Mouse (Mus musculus) heart, postnatal 25 days (tissue): ENCODE data around the gene Os9. TPM values are rescaled to one million over a fixed set of nuclear protein-coding genes. Genes with fewer than 3 reads are reported as not detected.

ENCODE experiments used
- DNase-seq: peaks from one replicate; pipeline ENCODE4 v3.0.0; 2022; ENCODE audit warnings: low spot score
- intact Hi-C: fragments of 180-260 bp; cut with DNase I; formaldehyde crosslinking; loops from one replicate; pipeline ENCODE4 v1.15.1; 2025
- total RNA-seq, 2 experiments: library from RNA; stranded (reverse); gene quantifications; 2 replicates each; pipeline ENCODE4 v1.2.3; 2021

Os9 gene
- total RNA-seq, 2 experiments from 2014 or later: 25.0 to 25.1 TPM

GRCm38 (mm10) chr10:127055406-127055805 is 65.5 kb downstream of the Os9 start:
- intact Hi-C loops: no loop called here
- DNase-seq: no peak

DNA sequence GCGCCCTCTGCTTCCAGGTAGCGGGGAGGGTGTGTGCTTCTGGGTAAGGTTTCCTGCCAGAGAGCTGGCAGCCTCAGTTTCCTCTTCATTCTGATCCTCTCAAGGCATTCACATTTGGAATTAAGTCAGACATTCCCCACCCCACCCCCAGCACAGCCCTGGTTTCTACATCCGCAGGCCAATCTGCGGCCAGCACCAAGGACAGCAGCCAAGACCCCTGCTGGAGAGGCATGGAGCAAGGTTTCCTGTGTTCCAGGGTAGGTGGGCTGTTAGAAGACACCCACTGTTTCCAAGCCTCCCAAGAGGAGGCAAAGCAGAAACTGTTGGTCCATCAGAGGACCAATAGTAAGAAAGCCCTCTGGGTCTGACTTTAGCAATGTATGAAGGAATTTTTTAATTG is 66.3 kb downstream of the Os9 start:
- intact Hi-C loops: no loop called here
- DNase-seq: no peak

DNA sequence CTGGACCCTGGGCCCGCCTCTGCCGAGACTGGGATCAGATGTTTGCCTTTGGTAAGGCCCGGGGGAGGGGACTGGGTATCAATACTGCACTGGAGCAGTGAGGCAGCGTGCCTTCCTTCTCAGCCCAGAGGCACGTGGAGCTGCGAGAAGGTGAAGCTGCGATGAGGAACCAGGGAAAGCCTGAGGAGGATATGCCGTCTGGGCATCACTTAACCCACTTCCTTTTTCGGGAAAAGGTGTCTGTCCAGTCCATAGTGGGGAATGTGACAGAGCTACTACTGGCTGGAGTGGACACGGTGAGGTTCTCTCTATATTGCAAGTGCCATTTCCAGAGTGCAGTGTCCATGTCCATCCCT is 70.8 kb downstream of the Os9 start:
- DNase-seq: no peak
- intact Hi-C loops: no loop called here

DNA sequence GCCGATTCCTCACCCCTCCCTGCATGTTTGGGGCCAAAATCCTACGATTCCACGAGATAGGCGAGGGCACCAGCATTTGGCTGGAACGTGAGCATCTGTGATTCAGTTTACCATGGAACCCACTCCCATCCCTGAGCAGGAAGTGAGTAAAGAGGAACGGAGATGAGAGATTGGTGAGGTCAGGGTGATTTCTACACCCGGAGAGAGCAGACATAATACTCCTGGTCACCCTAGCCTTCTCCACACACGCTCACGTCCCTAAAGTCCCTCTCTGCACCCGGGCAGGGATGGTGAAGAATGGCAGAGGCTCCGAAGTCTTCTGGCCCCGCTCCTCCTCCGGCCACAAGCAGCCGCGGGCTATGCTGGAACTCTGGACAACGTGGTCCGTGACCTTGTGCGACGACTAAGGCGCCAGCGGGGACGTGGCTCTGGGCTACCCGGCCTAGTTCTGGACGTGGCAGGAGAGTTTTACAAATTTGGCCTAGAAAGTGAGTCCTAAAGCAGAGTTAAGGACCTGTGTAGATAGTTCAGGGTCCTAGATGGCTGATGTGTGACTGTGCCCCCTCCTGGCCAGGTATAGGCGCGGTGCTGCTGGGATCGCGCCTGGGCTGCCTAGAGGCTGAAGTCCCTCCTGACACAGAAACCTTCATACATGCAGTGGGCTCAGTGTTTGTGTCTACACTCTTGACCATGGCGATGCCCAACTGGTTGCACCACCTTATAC is 71.4 kb downstream of the Os9 start:
- DNase-seq: no peak
- intact Hi-C loops: no loop called here

DNA sequence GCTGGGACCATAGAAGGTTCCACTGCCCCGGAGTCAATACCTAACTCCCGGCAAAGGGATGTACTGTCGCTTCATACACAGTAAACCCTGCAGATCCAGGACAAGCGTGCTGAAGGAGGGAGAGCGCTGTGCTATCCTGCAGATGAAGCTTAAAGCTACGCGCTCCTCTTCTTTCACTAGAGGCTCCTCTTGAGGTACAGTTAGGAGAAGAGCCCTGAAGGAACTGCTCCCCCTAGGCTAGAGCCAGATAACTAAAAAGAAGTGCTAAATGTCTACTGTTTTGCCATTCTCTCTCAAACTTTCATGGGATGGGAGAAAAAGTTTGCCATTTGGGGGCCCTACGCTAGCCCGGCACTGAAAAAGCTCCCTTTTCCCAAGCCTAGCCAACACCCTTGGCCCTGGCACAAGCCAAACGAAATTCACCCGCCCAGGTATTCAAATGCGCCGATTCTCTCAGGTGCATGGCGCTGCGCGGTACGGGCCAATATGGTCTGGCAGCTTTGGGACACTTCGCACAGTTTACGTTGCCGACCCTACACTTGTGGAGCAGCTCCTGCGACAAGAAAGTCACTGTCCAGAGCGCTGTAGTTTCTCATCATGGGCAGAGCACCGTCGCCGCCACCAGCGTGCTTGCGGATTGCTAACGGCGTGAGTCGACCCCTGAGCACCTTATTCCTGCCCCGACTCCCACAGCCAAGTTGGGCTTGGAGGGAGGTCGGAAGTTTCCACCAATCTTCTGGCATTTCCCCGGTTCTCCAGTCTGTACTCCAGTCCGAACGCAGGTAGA is 72.1 kb downstream of the Os9 start:
- DNase-seq: no peak
- intact Hi-C loops: no loop called here

DNA sequence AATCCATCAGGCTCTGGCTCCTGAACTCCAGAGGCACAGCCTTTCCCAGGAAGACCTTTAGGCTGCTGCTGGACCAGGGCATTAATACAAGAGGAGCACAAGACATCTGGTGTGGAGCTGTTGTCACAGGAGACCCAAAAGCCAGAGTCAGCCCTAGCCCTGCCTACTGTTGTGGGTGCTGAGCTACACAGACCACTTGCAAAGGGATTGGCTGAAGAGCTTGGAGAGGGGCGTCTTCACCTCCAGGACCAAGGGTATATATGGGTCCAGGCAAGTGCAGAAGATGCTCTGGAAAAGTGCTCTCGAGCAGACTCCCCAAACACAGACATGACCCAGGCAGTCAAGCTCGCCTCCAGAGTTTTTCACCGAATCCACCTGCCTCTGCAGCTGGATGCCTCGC is 73.0 kb downstream of the Os9 start, which contains the start of gene Cyp27b1:
Gene Cyp27b1, plus strand, starts transcription at position 297 of the 400 bp plus-strand sequence.
- DNase-seq: no peak
- intact Hi-C loops: no loop called here

Other genes starting within 250 kb of the Os9 start
- 1 to 10 TPM; 4.2 to 4.5 TPM for gene Atp23, start 219.8 kb downstream of the Os9 start, total RNA-seq
- gene Ctdsp2, start 142.4 kb downstream of the Os9 start, total RNA-seq: 100 to 1,000 TPM; 104 to 110 TPM
- under 1 TPM; 0.14 to 0.39 TPM for gene Avil, start 120.4 kb downstream of the Os9 start, total RNA-seq
- gene Tsfm, start 90.3 kb downstream of the Os9 start, total RNA-seq: 10 to 100 TPM; 66.1 to 67.4 TPM
- gene Mettl1, start 79.7 kb downstream of the Os9 start, total RNA-seq: 1 to 10 TPM; 6.1 to 6.9 TPM
- gene Eef1akmt3, start 79.6 kb downstream of the Os9 start, total RNA-seq: under 1 TPM in 1 of 2 experiments, not detected in 1; 0.11 TPM
- gene Cyp27b1, start 72.9 kb downstream of the Os9 start, total RNA-seq: under 1 TPM in 1 of 2 experiments, not detected in 1; 0.14 TPM
- gene March9, start 60.9 kb downstream of the Os9 start, total RNA-seq: 1 to 10 TPM; 2.3 to 2.5 TPM
- 10 to 100 TPM; 76.1 to 83.3 TPM for gene Cdk4, start 57.6 kb downstream of the Os9 start, total RNA-seq
- gene Tspan31, start 50.9 kb downstream of the Os9 start, total RNA-seq: 10 to 100 TPM; 43.4 to 47.4 TPM
- gene Agap2, start 45.8 kb downstream of the Os9 start, total RNA-seq: 1 to 10 TPM; 5.9 to 7.3 TPM
- gene B4galnt1, start 44.1 kb upstream of the Os9 start, total RNA-seq: 1 to 10 TPM; 1.5 to 1.6 TPM
- gene Slc26a10, start 59.5 kb upstream of the Os9 start, total RNA-seq: 10 to 100 TPM; 18.2 to 29.2 TPM
- 10 to 100 TPM; 10.9 to 12.7 TPM for gene Arhgef25, start 69.0 kb upstream of the Os9 start, total RNA-seq
- gene Dtx3, start 74.6 kb upstream of the Os9 start, total RNA-seq: 10 to 100 TPM; 26.3 to 28.6 TPM
- 10 to 100 TPM; 23.3 to 24.6 TPM for gene Pip4k2c, start 90.5 kb upstream of the Os9 start, total RNA-seq
- gene Kif5a, start 142.2 kb upstream of the Os9 start, total RNA-seq: under 1 TPM; 0.45 to 0.49 TPM
- gene Dctn2, start 145.2 kb upstream of the Os9 start, total RNA-seq: 100 to 1,000 TPM; 136 to 142 TPM
- gene Mbd6, start 167.9 kb upstream of the Os9 start, total RNA-seq: 10 to 100 TPM; 20.9 to 21.4 TPM
- gene Mars, start 190.7 kb upstream of the Os9 start, total RNA-seq: 10 to 100 TPM; 37.9 to 38.9 TPM
- gene Arhgap9, start 200.8 kb upstream of the Os9 start, total RNA-seq: 1 to 10 TPM; 3.0 to 3.4 TPM
- gene Gli1, start 220.8 kb upstream of the Os9 start, total RNA-seq: 1 to 10 TPM in 1 of 2 experiments, under 1 TPM in 1; 0.89 to 1.1 TPM
- gene Inhbe, start 233.3 kb upstream of the Os9 start, total RNA-seq: not detected
- not detected for gene Inhbc, start 249.3 kb upstream of the Os9 start, total RNA-seq